Mouse (Mus musculus) cerebellum, adult 9-10 months (tissue): ENCODE results near the gene Gm28043.
A peak's percentile ranks its signal among the peaks of the same experiment; 100 is the strongest.

ENCODE experiments used
- DNase-seq: peaks from one replicate; pipeline ENCODE4 v3.0.0; 2022

Gene Gm28043

GRCm38 (mm10) chr17:29716732-29717445 is 102.2 kb downstream of the Gm28043 start, which contains the start of gene Ccdc167:
Gene Ccdc167, minus strand, starts transcription at chr17:29717044.
- DNase-seq, result peak; percentile 98

GRCm38 (mm10) chr17:29718660-29719059 is 104.0 kb downstream of the Gm28043 start:
- no peak for DNase-seq

- peak; percentile 90 for DNase-seq
These were observed 105.2 kb downstream of the Gm28043 start for GRCm38 (mm10) chr17:29719628-29720575.

GRCm38 (mm10) chr17:29720755-29721365 is 106.2 kb downstream of the Gm28043 start:
- no peak for DNase-seq

- no peak for DNase-seq
These were observed 109.9 kb downstream of the Gm28043 start for GRCm38 (mm10) chr17:29724610-29725009.

GRCm38 (mm10) chr17:29725027-29725620 is 110.4 kb downstream of the Gm28043 start:
- DNase-seq, result no peak

GRCm38 (mm10) chr17:29728082-29728481 is 113.4 kb downstream of the Gm28043 start:
- DNase-seq, result no peak

- peak; percentile 76 for DNase-seq
These were observed 116.0 kb downstream of the Gm28043 start for GRCm38 (mm10) chr17:29730510-29731265.

GRCm38 (mm10) chr17:29731266-29731952 is 116.7 kb downstream of the Gm28043 start:
- no peak for DNase-seq

- peak; percentile 50 for DNase-seq
These were observed 117.3 kb downstream of the Gm28043 start for GRCm38 (mm10) chr17:29731953-29732325.

GRCm38 (mm10) chr17:29732522-29732921 is 117.8 kb downstream of the Gm28043 start:
- DNase-seq, result no peak

- no peak for DNase-seq
These were observed 121.9 kb downstream of the Gm28043 start for GRCm38 (mm10) chr17:29736448-29737014.

GRCm38 (mm10) chr17:29737849-29738804 is 123.5 kb downstream of the Gm28043 start:
- DNase-seq, result no peak

GRCm38 (mm10) chr17:29747466-29747865 is 132.8 kb downstream of the Gm28043 start:
- no peak for DNase-seq
